Mouse (Mus musculus): ENCODE results near the gene Prkar1b.

GRCm38 (mm10) chr5:139064611-139065010 lies 85.2 kb downstream of the Prkar1b start:
- TF ChIP-seq CTCF (IDR thresholded peaks at IDR 0.05; ENCODE audit: low read depth, low read length) (no peak), POLR2A (IDR thresholded peaks at IDR 0.05; ENCODE audit: extremely low read depth, insufficient read depth, low read length) (no peak)

Measured in liver, adult 2 months (tissue).